Mouse (Mus musculus) neutrophil, adult 5-6 weeks (primary cell): ENCODE measurements around the gene Arl2. TPM values are rescaled to one million over a fixed set of nuclear protein-coding genes. Genes with fewer than 3 reads are reported as not detected.
"Not testable (repeated sequence)": the region's sequence is repeated elsewhere in the genome, so short reads cannot be mapped to it uniquely, and the experiment has no call there.

Source experiments
- ATAC-seq: fragments of 151-379, 151-347 bp; 2 replicates; pipeline ENCODE4 v1.8.0; 2017; ENCODE audit warnings: mild to moderate bottlenecking, moderate TSS enrichment; ENCODE audit not compliant: insufficient number of reproducible peaks, poor library complexity, low FRiP score, severe bottlenecking; ENCODE audit errors: extremely low read depth
- total RNA-seq: library from RNA; stranded (forward); fragments of 200-1000 nt; gene quantifications from 2 replicates; pipeline ENCODE4 v1.2.3, GENCODE M21; 2017

The Arl2 gene
- total RNA-seq = 14.0 and 15.2 TPM in 2 replicates

DNA sequence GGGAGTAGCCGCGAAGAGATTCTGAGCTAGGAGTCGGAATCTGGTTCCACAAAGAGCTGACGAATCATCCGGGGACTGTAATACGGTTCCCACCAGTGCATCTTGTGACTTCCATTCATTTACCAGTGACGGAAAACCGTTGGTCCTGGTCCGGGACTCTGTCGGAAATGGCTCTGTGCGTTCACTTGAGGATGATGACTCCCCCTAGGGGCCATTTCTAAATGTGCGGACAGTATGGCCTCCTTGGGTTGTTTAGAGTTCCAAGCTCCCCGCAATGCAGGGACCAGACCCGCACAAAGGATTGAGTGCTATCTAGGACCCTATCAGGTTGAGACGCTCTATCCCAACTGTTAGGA, at the start of gene Arl2:
Gene Arl2, minus strand, starts transcription at position 155 of the 356 bp plus-strand sequence.
- ATAC-seq = peak; percentile 58

DNA sequence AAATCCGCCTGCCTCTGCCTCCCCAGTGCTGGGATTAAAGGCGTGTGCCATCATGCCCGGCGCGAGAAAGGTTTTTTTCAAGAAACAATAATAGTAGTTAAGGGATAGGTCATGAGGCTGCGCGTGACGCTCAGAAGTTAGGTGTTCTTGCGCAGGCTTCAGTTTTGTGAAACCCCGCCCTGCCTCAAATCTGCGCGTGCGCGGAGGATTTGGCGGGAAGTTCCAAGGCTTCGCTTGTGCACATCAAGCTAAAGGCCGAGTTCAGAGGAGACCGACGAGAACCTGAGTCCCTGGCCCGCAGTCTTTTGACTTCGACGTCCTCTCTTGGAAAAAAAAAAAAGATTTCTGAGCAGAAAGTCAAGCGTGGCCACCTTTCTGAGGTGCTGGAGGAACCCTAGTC, 42.8 kb upstream of the Arl2 start, which contains the start of gene Majin:
Gene Majin, plus strand, starts transcription at position 258 of the 400 bp plus-strand sequence.
- ATAC-seq = no peak

DNA sequence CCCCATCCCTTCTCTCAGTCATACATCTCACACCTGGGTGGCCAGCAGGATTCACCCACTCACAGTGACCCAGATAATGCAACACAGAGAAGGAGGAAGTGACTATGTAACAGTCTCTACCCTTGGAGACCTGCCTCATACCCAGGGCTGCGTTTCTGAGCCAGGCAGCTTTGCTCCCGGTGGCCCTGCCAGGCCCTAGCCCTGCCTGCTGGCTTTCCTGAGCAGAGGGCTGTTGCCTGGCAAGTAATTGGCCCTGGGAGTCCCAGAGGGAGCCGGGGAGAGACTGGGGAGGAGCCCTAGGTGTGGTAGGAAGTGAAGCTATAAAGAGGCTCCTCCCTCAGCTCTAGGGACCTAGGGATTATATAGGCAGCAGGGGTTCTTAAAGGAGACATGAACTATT, 41.2 kb upstream of the Arl2 start:
- no peak for ATAC-seq

DNA sequence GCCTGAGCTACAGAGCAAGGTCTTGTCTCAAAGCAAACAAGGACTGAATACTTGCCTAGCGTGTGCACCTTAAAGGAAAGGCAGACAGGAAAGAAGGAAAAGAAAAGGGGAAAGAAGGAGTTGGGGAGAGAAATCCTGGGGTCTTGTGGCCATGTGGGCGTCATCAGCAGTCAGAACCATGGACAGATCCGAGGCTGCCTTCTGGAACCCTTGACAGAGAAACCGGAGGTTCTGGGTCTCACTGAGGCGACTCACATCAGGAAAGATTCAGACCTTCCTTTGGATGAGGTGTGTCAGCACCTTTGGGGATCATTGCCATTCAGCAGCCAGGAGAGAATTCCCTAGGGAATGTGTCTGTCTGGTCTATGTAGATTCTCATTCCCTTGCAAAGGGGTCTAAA, 40.3 kb upstream of the Arl2 start:
- no peak for ATAC-seq

DNA sequence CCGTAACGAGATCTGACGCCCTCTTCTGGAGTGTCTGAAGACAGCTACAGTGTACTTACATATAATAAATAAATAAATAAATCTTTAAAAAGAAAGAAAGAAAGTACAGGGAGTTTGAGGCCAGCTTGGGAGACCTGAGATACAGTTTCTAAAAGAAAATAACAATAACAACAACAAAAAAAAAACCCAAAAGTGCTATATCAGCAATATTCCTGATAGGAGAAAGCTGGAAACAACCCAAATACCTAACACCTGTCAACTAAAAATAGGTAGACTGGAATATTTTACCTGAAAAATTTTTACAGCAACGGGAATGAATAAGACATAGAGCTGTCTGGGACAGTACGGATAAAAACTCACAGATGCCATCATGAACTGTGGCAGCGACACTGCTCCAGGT, 37.4 kb upstream of the Arl2 start:
- ATAC-seq = no peak

DNA sequence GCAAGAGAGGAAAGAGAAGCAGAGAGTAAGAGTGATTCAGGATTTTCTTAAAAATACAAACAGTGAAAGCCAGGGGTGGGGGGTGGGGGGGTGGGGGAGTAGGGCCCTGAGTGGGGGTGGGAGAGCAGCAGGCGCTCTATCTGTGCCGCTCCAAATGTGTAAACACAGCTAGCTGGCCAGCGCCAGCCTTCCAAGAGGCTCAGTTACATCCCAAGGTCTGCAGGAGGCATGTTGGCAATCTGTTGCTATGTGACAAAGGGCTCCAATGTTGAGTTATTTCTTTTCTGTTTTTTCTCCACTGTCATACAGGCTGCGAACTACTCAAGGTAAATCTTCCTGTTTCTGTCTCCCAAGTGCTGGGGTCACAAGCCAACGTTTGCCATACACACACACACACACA, 33.4 kb upstream of the Arl2 start:
- ATAC-seq = no peak

DNA sequence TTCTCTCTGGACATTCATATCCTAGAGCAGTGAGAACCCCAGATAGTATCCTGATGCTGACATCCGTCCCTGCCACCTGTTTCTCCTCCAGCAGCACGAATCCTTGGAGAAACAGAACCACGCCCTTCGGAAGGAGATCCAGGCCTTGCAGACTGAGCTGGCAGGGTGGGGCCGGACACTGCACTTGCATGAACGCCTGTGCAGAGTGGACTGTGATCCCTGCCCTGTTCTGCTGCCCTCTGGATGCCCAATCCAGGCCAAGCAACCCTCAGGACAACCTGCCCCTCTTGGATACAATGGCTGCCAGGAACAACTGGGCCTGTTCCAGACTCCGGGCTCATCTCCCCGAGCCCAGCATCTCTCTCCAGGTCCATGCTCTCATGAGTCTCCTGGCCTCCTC, 29.9 kb upstream of the Arl2 start:
- ATAC-seq = no peak

DNA sequence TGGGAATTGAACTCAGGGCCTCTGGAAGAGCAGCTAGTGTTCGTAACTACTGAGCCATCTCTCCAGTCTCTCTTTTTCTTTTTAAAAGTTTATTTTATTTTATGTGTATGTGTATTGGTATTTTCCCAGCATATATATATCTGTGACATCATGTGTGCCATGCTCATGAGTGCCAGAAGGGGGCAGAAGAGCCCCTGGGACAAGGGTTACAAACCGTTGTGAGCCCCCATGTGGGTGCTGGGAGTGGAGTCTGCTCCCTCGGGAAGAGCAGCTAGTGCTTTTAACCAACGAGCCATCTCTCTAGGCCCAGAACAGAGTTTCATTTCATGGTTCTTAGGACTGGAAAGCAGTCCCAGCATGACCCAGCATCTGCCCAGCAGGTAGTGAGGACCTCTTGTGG, 25.4 kb upstream of the Arl2 start:
- no peak for ATAC-seq

DNA sequence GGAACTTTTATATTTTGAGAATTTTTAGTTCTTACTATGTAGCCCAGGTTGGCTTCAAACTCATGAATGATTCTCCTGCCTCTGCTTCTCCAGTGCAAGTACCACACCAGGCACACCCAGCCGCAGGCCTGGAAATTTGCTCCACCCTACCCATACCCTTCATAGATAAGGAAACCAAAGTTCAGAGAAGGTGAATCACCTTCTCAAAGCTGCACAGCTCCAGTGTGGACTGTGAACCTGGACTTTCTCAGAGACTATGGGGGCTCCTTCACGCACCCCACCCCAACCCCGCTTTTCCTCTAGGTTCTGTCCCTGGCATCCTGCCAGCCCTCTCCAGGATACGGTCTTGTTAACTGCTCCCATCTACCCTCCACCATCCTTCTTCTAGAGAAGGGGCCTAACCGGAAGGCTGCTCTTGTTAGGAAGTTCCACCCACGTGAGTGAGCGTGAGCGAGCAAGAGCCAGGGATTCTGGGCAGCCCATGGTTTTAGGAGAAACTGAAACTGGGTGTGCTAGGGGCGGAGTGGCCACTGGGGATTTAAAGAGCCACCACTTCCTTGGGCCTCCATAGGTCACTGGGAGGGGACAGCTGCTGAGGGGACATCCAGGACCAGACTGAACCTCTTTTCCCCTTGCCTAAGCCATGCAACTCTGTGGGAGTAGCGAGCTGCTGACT, 22.7 kb upstream of the Arl2 start:
- no peak for ATAC-seq

DNA sequence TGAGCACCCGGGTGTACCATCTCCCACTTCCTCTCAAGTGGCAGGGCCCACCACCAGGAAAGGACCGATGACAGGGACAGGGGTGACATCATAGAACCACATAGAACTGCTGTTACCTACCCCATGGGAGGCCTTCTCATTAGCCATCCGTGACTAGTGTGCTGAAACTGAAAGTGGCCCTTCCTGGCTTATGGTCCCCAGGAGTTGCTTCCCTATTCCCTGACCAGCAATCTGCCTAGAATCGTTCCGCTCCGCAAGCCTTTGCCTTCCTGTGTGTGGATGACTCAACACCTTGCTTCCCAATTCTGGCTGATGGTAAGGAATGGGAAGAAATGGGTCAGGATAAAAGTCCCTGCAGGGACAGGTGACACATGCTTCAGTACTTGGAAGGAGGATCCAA, 15.9 kb upstream of the Arl2 start:
- peak; percentile 20; the same call in 1 of the 2 replicates for ATAC-seq

DNA sequence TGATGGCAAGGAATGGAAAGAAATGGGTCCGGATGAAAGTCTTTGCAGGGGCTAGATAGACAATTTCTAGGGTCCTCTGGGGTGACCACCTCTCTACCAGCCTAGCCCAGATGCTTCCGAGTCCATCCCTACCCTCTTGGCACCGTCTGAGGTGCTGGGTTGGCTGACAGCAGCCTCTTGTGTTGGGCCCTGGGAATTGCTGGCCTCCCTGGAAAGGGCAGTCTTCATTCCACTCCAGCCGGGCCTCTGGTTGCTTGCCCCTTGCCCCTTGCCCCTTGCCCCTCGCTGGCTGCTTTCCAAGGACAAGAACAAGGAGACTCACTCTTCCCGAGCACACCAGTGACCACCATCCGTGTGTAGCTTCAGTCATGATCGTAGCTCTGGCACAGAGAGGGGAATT, 15.0 kb upstream of the Arl2 start:
- no peak for ATAC-seq

DNA sequence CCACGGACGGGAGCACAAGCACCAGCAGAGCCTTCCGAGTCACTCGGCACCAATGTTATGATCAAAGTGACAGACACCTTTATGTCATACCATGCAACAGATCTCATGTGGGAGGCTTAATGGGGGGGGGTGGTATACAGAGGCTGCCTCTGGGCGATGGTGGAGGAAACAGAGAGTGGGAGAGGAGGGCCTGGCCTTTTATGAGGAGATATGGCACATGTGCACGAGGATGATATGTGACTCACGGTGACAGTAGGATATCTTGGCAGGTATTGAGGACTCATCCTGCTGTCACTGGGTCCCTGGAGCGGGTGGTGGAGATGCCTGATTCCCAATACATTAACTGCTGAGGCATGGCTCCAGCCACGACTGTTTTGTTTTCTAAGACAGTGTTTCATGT, 13.8 kb upstream of the Arl2 start:
- no peak for ATAC-seq

DNA sequence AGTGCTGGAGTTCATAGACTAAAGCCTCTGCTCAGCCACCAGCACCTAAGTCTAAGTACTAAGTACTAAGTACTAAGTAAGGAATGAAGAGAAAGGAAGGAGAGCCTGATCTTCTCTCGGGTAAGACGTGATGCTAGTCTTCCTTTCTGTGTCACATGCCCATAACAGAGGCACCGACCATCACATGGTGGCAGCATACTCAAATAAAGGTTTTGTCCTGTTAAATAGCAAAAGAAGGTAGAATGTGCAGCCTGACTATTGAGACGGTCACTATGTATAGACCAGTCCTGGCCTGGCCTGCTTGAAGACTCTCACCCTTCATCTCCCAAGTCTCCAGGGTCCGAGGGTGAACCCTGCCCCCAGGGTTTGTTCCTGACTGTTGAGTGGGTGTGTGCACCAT, 3.5 kb upstream of the Arl2 start:
- no peak for ATAC-seq

DNA sequence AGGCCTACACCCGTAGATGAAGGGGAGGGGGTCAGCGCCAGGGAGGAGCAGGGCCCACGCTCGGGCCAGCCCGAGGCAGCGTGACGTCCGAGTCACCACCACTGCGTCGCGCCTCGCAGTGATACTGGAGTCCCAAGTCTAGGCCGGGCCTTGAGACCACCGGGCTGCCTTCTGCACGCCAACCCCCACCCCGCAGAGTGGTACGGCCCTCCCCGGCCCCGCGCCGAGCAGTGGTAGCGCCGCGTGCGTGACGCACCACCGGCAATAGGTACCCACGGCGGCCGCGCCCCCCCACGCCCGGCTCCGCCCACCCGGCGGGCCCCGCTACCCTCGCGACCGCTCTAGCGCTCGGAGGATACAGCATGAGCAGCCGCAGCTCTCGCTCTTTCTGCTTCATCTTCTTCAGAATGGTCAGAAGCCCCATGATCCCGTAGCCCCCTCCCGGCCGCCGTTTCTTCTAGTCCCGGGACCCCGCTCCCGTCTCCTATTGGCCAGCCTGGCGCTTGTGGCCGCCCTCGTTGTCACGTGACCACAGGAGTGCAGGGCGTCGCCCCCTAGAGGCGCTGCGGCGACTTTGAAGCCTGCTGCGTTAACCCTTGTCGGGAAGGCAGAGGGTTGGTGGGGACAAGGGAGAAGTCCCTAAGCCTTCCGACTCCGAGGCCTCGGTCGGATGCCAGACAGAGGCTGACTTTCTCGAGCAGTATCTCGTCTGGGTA, 512 bp downstream of the Arl2 start, which contains the start of gene Batf2:
Gene Batf2, plus strand, starts transcription at position 306 of the 716 bp plus-strand sequence.
- ATAC-seq = peak; percentile 80

DNA sequence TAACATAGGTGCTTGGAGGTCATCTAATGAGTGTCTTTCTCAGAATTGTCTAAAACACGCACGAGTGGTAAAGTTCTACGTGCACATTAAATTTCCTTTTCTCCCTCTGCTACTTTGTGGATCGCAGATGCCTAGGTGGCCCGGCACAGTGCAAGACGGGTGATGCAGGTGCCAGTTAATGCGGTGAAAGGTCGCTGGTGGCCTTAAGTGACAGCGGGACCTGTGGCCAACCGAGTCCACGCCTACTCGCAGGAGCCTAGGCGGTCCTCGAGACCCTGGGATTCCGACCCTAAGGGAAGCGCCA, 1.0 kb downstream of the Arl2 start:
- no peak for ATAC-seq

DNA sequence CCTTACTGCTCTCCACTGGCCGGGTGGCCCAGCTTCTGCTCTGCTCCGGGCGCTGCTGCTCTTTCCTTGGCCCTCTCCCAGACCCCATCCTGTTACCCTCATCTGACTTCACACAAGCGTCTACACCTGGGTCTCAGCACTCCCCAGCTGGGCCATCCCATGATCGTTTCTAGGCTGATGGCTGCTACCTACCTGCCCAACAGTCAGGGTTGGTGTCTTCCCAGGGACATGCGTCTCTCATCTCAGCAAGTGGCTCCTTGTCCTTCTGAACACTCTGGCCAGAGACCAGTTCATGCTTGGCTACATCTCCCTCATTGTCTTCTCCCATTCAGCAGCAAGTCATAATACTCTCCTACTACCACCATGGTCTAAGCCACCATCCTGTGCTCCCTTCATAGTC, 1.6 kb downstream of the Arl2 start:
- no peak for ATAC-seq

DNA sequence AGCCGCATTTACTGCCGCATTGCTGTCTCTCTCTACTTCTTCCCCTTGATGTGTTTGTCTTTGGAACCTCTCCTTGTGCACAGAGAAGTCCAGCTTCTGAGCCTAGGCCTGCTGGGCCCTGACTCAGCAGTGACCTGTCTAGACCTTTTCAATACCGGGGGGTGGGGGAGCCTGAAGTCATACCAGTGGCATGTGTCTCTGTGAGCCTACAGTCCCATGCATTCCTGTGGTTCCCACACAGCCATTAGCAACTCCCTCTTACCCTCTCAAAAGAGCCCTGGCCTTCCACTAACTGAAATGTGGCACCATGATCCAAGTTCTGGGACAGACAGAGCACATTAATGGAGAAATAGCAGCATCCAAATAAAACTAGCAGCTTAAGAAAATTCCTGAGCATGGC, 5.0 kb downstream of the Arl2 start:
- ATAC-seq = no peak

DNA sequence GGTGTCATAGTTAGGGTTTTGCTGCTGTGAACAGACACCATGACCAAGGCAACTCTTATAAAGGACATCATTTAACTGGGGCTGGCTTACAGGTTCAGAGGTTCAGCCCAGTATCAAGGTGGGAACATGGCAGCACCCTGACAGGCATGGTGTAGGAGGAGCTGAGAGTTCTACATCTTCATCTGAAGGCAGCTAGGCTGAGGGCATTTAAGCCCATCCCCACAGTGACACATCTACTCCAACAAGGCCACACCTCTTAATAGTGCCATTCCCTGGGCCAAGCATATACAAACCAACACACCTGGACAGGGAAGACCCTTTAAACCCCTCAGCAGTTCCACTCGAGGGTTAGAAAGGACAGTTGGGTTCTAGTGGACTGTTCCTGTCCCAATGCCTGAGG, 8.2 kb downstream of the Arl2 start:
- not testable (repeated sequence) for ATAC-seq

DNA sequence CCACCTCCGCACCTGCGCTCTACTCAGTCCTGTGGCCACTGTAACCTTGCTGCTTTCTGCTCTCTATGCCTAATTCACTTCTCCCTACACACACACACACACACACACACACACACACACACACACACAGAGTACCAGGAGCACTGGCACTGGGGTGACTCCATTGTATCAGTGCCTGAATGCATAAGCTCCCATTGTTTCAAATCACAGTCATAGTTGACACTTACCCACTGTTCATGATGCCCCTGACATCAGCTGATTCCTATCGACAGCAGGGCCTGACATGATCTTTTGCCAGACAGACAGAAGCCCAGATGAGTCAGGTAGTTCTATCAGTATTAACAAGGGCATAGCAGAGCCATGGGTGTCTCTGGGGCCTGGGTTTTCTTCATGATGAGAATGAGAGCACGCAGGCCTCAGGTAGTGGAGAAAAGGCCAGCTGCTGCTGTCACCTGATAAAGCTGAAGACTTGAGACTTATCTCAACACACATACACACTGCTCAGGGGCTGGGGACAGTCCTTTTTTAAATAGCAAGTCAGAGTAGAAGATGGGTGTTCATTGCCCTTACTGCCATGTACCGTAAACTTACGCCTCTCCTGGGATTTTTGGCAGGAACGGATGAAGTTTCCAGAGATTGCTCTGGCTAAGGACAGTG, 9.0 kb downstream of the Arl2 start:
- ATAC-seq = no peak

DNA sequence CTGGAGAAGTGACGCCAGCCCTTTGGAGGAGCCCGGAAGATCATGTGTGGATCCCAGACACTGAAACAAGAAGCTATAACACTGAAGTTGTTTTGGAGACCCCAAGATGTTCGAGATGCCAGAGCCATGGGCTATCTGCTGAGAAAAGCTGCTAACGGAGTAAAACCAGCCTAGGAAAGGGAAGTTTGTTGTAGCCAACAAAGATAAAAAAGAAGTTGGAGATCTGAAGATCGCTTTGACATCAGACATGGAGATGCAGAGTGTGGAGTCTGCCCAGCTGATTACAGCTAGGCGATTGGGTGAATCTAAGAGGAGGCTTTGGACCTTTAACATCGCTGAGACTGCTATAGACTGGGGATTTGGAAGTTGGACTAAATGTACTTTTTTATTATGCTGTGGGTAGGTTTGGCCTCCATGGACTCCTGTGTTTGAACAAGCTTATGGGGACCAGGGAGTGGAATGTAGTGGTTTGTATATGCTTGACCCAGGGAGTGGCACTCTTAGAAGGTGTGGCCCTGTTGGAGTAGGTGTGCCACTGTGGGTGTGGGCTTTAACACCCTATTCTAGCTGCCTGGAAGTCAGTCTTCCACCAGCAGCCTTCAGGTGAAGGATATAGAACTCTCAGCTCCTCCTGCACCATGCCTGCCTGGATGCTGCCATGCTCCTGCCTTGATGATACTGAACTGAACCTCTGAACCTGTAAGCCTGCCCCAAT, 10.8 kb downstream of the Arl2 start:
- ATAC-seq = not testable (repeated sequence)
